Comparison of ENCODE assay signal across 16 mouse cellular contexts in genomic region chr1:82569405-82569804, GRCm38 (mm10).
"Had no signal": no experiment of that assay in that cellular context is flagged by ENCODE, and none has a peak within 500 bp of the region (broad histone marks: within the 10 kb centered on the region; RNA-seq: fewer than 3 reads in every experiment).

No protein-coding gene starts in this region.

- H3K4me1 ChIP-seq: neural tube, embryonic 13.5 days; neural tube, embryonic 15.5 days; stomach, embryonic 15.5 days had no signal

- H3K4me3 ChIP-seq: neural tube, embryonic 13.5 days; neural tube, embryonic 15.5 days; stomach, embryonic 15.5 days had no signal

- H3K9me3 ChIP-seq: neural tube, embryonic 13.5 days; neural tube, embryonic 15.5 days; stomach, embryonic 15.5 days had no signal

- H3K9ac ChIP-seq: neural tube, embryonic 13.5 days; neural tube, embryonic 15.5 days; stomach, embryonic 15.5 days had no signal

- DNase-seq: retina, postnatal 1 day; right cerebral cortex, adult 18-20 months; right cerebral cortex, postnatal 14 days; right cerebral cortex, postnatal 25 days; right cerebral cortex, postnatal 4 days; spleen, adult 18-20 months; thymus, adult 18-20 months; thymus, adult 2 months; thymus, postnatal 14 days; thymus, postnatal 25 days; thymus, postnatal 36 days; thymus, postnatal 4 days had no signal

- H3K27ac ChIP-seq: neural tube, embryonic 13.5 days; neural tube, embryonic 15.5 days; stomach, embryonic 15.5 days; stomach, postnatal 0 days had no signal

- H3K27me3 ChIP-seq: neural tube, embryonic 13.5 days; neural tube, embryonic 15.5 days; stomach, embryonic 15.5 days had no signal

- H3K36me3 ChIP-seq: neural tube, embryonic 13.5 days; neural tube, embryonic 15.5 days; stomach, embryonic 15.5 days had no signal

- H3K4me2 ChIP-seq: neural tube, embryonic 13.5 days; neural tube, embryonic 15.5 days; stomach, embryonic 15.5 days had no signal
